Comparison of ENCODE assay signal across 18 mouse cellular contexts in the genomic region with DNA sequence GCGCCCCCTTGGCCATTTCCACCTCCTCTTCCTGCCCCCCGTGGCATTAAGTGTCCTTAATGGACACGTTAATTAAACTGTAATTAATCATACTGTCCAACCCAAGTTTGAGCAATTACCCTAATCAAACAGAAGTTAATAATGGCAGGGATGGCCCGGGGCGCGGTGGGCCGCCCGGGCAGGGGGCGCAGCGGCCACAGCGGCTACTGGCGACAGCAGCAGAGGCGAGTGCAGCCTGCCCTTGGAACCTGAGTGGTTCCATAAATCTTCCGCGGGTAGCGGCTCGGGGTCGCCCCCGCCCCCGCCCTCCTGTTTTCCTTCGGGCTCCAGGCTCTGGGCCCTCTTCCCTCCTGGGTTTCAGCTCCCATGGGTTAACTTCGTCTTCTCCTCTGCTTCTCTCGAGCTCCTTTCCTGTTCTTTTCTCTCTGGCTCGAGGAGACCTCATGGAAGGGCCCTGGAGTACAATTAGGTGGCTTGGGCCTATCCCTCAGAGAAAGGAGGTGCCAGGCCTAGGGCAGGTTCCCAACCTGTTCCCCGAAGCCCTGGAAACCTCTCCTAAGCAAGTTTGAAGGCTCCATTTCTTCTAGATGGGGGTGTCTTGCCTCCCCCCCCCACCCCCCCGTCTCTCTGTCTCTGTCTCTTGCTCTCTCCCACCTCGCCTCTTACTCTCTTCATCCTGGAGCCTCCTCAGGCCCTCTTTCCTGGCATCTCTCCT. TPM values are rescaled to one million over a fixed set of nuclear protein-coding genes. Genes with fewer than 3 reads are reported as not detected.
DNase-seq lines count a peak whose midpoint lies in the region; ATAC-seq and TF ChIP-seq lines count a peak whose summit lies in the region.
"Had no signal": no experiment of that assay in that cellular context is flagged by ENCODE, and none has a peak within 500 bp of the region (broad histone marks: within the 10 kb centered on the region; RNA-seq: fewer than 3 reads in every experiment).

No protein-coding gene starts in this region.

- peaks cover 99% of the 10 kb centered on the region for H3K27me3 ChIP-seq in midbrain, embryonic 10.5 days (ENCODE audit: low read depth, poor library complexity, severe bottlenecking)
- H3K27me3 ChIP-seq in midbrain, embryonic 16.5 days (ENCODE audit: control insufficient read depth, insufficient read depth, low read depth, low read length) = peaks cover 68% of the 10 kb centered on the region
- peaks cover 99% of the 10 kb centered on the region for H3K27me3 ChIP-seq in limb, embryonic 10.5 days (ENCODE audit: low read depth, poor library complexity, severe bottlenecking)
- peaks cover 96% of the 10 kb centered on the region for H3K27me3 ChIP-seq in neural tube, embryonic 13.5 days
- H3K27me3 ChIP-seq in thymus, adult 2 months (ENCODE audit: control insufficient read depth, insufficient read depth, low read length) = peaks cover 45% of the 10 kb centered on the region

- H3K27ac ChIP-seq in midbrain, embryonic 10.5 days (replicated peaks) = no peak overlapping the region
- H3K27ac ChIP-seq in midbrain, embryonic 16.5 days (ENCODE audit: low read length) = no peak overlapping the region
- no peak overlapping the region for H3K27ac ChIP-seq in limb, embryonic 10.5 days
- H3K27ac ChIP-seq in neural tube, embryonic 13.5 days (replicated peaks) = peak overlapping the region; percentile 93
- no peak overlapping the region for H3K27ac ChIP-seq in thymus, adult 2 months (ENCODE audit: control insufficient read depth, insufficient read depth, low read length)
- H3K27ac ChIP-seq: forebrain, embryonic 10.5 days; heart, adult 2 months; heart, embryonic 15.5 days had no signal

- no peak overlapping the region for H3K9ac ChIP-seq in midbrain, embryonic 16.5 days (ENCODE audit: low read depth, low read length)
- peak overlapping the region; percentile 74 for H3K9ac ChIP-seq in neural tube, embryonic 13.5 days
- H3K9ac ChIP-seq: heart, embryonic 15.5 days had no signal

- TF ChIP-seq POLR2A in thymus, adult 2 months (IDR thresholded peaks at IDR 0.05; ENCODE audit: control insufficient read depth, extremely low read depth, insufficient read depth, low read length, poor library complexity) = no peak

- DNase-seq in cerebellum, postnatal 10 days = peak; percentile 13 to 15
- DNase-seq in cerebellum, adult 8-10 months = no peak
- peak; percentile 20 for DNase-seq in midbrain, embryonic 10.5 days (ENCODE audit: low spot score)
- DNase-seq in limb, embryonic 10.5 days (ENCODE audit: low spot score) = peak; percentile 45
- DNase-seq in thymus, adult 2 months = no peak
- no peak for DNase-seq in yolk sac, embryonic 10.5 days (ENCODE audit: low spot score)
- DNase-seq: cerebellum, adult 9-10 months; layer of hippocampus, postnatal 36 days; thymus, adult 18-20 months had no signal

- no peak for TF ChIP-seq CTCF in thymus, adult 2 months (IDR thresholded peaks at IDR 0.05; ENCODE audit: borderline replicate concordance, control insufficient read depth, extremely low read depth, insufficient read depth, low read length, poor library complexity)

- H3K9me3 ChIP-seq in midbrain, embryonic 10.5 days (replicated peaks) = no peaks in the 10 kb centered on the region; the same call in 1 of the 2 replicates
- no peaks in the 10 kb centered on the region for H3K9me3 ChIP-seq in midbrain, embryonic 16.5 days (replicated peaks; ENCODE audit: control insufficient read depth, low read length, poor library complexity, severe bottlenecking)
- no peaks in the 10 kb centered on the region for H3K9me3 ChIP-seq in limb, embryonic 10.5 days (replicated peaks)
- no peaks in the 10 kb centered on the region for H3K9me3 ChIP-seq in neural tube, embryonic 13.5 days
- H3K9me3 ChIP-seq: heart, embryonic 15.5 days had no signal

- no peaks in the 10 kb centered on the region for H3K36me3 ChIP-seq in midbrain, embryonic 10.5 days
- no peaks in the 10 kb centered on the region for H3K36me3 ChIP-seq in midbrain, embryonic 16.5 days (ENCODE audit: control insufficient read depth, insufficient read depth, low read length)
- H3K36me3 ChIP-seq in limb, embryonic 10.5 days = no peaks in the 10 kb centered on the region
- H3K36me3 ChIP-seq in neural tube, embryonic 13.5 days = no peaks in the 10 kb centered on the region
- no peaks in the 10 kb centered on the region for H3K36me3 ChIP-seq in thymus, adult 2 months (ENCODE audit: control insufficient read depth, insufficient read depth, low read length)
- H3K36me3 ChIP-seq: forebrain, embryonic 10.5 days; heart, embryonic 15.5 days had no signal

- H3K4me3 ChIP-seq in midbrain, embryonic 10.5 days = no peak overlapping the region
- no peak overlapping the region for H3K4me3 ChIP-seq in midbrain, embryonic 16.5 days (ENCODE audit: low read depth, low read length)
- no peak overlapping the region for H3K4me3 ChIP-seq in limb, embryonic 10.5 days
- peak overlapping the region; percentile 51 for H3K4me3 ChIP-seq in neural tube, embryonic 13.5 days
- H3K4me3 ChIP-seq in thymus, adult 2 months (ENCODE audit: control insufficient read depth, insufficient read depth, low read length) = no peak overlapping the region
- H3K4me3 ChIP-seq: heart, adult 2 months; myocyte had no signal

- H3K4me2 ChIP-seq in midbrain, embryonic 16.5 days (ENCODE audit: low read length) = no peak overlapping the region
- peak overlapping the region; percentile 61 for H3K4me2 ChIP-seq in neural tube, embryonic 13.5 days

- no peak for ATAC-seq in midbrain, embryonic 16.5 days
- ATAC-seq in neural tube, embryonic 13.5 days (ENCODE audit: low read depth) = no peak
- ATAC-seq: Patski had no signal

- WGBS in midbrain, embryonic 10.5 days = 2% methylated on average over 27 of the region's 27 CpGs
- WGBS in midbrain, embryonic 16.5 days = 4% methylated on average over 26 of the region's 27 CpGs
- WGBS in limb, embryonic 10.5 days = 1% methylated on average over 27 of the region's 27 CpGs
- WGBS in neural tube, embryonic 13.5 days = 1% methylated on average over 27 of the region's 27 CpGs
- 12% methylated on average over 27 of the region's 27 CpGs for WGBS in thymus, adult 2 months

- H3K4me1 ChIP-seq in midbrain, embryonic 10.5 days = peaks cover 64% of the 10 kb centered on the region
- peaks cover 17% of the 10 kb centered on the region for H3K4me1 ChIP-seq in midbrain, embryonic 16.5 days (ENCODE audit: control insufficient read depth, insufficient read depth, low read length)
- H3K4me1 ChIP-seq in limb, embryonic 10.5 days = peaks cover 56% of the 10 kb centered on the region
- H3K4me1 ChIP-seq in neural tube, embryonic 13.5 days (replicated peaks) = peaks cover 70% of the 10 kb centered on the region
- peaks cover 5% of the 10 kb centered on the region for H3K4me1 ChIP-seq in thymus, adult 2 months (replicated peaks; ENCODE audit: control insufficient read depth, insufficient read depth, low read length)

RNA-seq across cellular contexts. Expression of a gene that starts 1.5 kb away (rescaled TPM):
- 0.12 TPM in 1 of 2 replicates, not detected in the other for polyA plus RNA-seq in midbrain, embryonic 10.5 days (2016; fragmentation: Nextera tagmentation; extraction: Ambion mirVana)
- polyA plus RNA-seq in midbrain, embryonic 16.5 days (2015; fragmentation: Nextera tagmentation; extraction: Ambion mirVana) = 0.54 and 0.75 TPM in 2 replicates
- 0.10 and 0.14 TPM in 2 replicates for polyA plus RNA-seq in limb, embryonic 10.5 days (2016; fragmentation: Nextera tagmentation; extraction: Ambion mirVana)
- polyA plus RNA-seq in neural tube, embryonic 13.5 days (2015; fragmentation: Nextera tagmentation; extraction: Ambion mirVana) = 25.4 and 27.9 TPM in 2 replicates
- polyA plus RNA-seq in thymus, adult 2 months (2012; rRNA removed) = 0.04 and 0.09 TPM in 2 replicates
- polyA plus RNA-seq: heart, embryonic 15.5 days; liver, embryonic 16.5 days; stomach, embryonic 14.5 days had no signal

Comparison
In these comparisons a context has a peak if more than half of its experiments do, and no peak if none do; other contexts are left out.
1. DNase-seq: peak in cerebellum, postnatal 10 days (2 of 2), midbrain, embryonic 10.5 days (single experiment) and limb, embryonic 10.5 days (single experiment); none in cerebellum, adult 8-10 months (single experiment), thymus, adult 2 months (single experiment) and yolk sac, embryonic 10.5 days (single experiment).
2. RNA of a gene that starts 1.5 kb away (polyA plus RNA-seq): 25.4 to 27.9 TPM in neural tube, embryonic 13.5 days; 0.54 to 0.75 TPM in midbrain, embryonic 16.5 days, 0.10 to 0.14 TPM in limb, embryonic 10.5 days, 0.12 TPM in midbrain, embryonic 10.5 days and 0.04 to 0.09 TPM in thymus, adult 2 months; every median in the first group is over 10 times any median in the second.